Mouse (Mus musculus) cerebellum, adult 2 months (tissue): ENCODE data around the gene Myo1c.

Source experiments
- CTCF ChIP-seq: fragments of 200-500 bp; IDR thresholded peaks from 2 replicates; pipeline ENCODE4 v1.5.1; 2011; ENCODE audit warnings: low read depth, mild to moderate bottlenecking, control low read depth, low read length, moderate library complexity, borderline replicate concordance; ENCODE audit not compliant: insufficient read depth
- POLR2A ChIP-seq: fragments of 200-500 bp; IDR thresholded peaks from 2 replicates; pipeline ENCODE4 v1.6.1; 2011; ENCODE audit warnings: low read length, control low read depth, borderline replicate concordance; ENCODE audit not compliant: insufficient read depth

- no peak for TF ChIP-seq CTCF
- no peak for TF ChIP-seq POLR2A
Observed at GRCm38 (mm10) chr11:75658311-75658710, 8.0 kb downstream of the Myo1c start.
